Mouse (Mus musculus) heart, postnatal 25 days (tissue): Measurements from ENCODE around the gene Nos2. TPM values are rescaled to one million over a fixed set of nuclear protein-coding genes. Genes with fewer than 3 reads are reported as not detected.

Experiments used
- DNase-seq: peaks from one replicate; pipeline ENCODE4 v3.0.0; 2022; ENCODE audit warnings: low spot score
- intact Hi-C: fragments of 180-260 bp; cut with DNase I; formaldehyde crosslinking; loops from one replicate; pipeline ENCODE4 v1.15.1; 2025
- total RNA-seq, 2 experiments: library from RNA; stranded (reverse); gene quantifications; 2 replicates each; pipeline ENCODE4 v1.2.3; 2021

The Nos2 gene
- total RNA-seq = 1 to 10 TPM; 5.2 to 6.8 TPM

DNA sequence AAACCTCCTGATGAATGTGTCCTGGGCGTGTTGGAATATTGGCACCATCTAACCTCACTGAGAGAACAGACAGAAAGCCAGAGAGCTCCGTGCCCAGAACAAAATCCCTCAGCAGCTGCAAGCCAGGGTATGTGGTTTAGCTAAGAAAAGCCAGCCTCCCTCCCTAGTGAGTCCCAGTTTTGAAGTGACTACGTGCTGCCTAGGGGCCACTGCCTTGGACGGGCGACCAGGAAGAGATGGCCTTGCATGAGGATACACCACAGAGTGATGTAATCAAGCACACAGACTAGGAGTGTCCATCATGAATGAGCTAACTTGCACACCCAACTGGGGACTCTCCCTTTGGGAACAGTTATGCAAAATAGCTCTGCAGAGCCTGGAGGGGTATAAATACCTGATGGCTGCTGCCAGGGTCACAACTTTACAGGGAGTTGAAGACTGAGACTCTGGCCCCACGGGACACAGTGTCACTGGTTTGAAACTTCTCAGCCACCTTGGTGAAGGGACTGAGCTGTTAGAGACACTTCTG, at the start of gene Nos2:
Gene Nos2, plus strand, starts transcription at position 377 of the 529 bp plus-strand sequence.
- intact Hi-C loops = loop anchor here (10.0 kb wide), 1 partner anchor 366 kb away; the partner anchor contains the start of gene Tmem97

DNA sequence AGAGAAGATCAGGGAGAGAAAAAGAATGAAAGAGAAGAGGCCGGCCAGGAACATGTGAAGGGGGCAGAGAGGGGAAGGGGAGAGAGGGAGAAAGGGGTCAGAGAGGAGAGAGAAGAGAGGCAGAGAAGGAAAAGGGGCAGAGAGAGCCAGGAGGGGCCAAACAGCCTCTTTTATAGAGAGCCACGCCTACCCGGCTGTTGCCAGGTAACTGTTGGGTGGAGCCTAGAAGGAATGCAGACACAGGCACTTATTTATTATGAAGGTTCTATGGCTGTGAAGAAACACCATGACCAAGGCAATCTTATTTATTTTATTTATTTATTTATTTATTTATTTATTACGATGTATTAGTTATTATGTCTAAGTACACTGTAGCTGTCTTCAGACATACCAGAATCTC, 49.7 kb upstream of the Nos2 start:
- intact Hi-C loops = no loop called here
- DNase-seq = no peak

More for the DNA sequence above, at the start of gene Nos2:
- DNase-seq = no peak

DNA sequence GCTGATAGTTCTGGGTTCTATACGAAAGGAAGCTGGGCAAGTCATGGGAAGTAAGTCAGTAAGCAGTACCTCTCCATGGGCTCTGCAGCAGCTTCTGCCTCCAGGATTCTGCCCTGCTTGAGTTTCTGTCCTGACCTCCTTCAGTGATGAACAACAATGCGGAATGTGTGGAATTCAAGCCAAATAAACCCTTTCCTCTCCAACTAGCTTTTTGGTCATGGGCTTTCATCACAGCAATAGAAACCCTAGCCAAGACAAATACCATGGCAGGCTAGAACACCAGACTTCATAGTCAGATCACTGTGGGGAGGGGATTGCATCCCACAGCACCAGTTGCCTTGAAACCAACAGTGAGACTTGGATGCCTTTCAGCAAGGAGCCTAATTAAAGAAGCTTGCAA, 47.8 kb upstream of the Nos2 start:
- DNase-seq = no peak
- intact Hi-C loops = no loop called here

DNA sequence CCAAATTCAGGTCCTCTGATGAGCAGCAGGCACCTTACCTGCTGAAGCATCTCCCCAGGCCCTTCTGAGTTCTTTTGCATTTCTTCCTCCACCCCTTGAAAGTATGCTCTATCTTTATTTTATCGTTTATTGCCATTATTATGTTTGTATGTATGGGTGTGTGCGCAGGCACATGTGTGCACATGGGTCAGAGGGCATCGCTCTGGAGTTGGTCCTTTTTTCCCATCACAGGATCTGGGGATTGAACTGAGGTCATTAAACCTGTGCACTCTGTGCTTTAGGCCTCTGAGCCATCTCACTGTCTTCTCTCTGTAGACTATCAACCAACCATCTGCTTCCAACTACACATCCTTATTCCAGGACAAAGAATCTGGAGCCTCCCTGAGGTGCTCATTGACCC, 40.9 kb upstream of the Nos2 start:
- intact Hi-C loops = no loop called here
- DNase-seq = no peak

DNA sequence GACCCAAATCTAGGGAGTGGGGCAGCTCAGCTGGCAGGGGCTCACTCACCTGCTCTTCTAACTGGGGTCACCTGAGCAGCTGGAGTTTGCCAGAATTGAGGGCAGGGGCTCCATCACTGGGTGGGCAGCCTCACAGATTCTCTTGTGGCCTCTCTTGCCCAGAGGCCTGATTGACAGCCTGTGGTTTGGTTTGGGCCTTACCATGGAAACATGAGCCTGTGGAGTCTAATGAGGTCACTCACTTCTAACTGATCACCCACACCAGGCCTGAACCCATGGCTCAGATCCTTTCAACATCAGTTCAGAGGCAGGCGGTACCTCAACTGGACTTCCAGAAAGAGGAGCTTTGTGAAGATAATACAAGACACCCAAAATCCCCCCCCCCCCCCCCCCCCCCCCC, 33.9 kb upstream of the Nos2 start:
- no peak for DNase-seq

DNA sequence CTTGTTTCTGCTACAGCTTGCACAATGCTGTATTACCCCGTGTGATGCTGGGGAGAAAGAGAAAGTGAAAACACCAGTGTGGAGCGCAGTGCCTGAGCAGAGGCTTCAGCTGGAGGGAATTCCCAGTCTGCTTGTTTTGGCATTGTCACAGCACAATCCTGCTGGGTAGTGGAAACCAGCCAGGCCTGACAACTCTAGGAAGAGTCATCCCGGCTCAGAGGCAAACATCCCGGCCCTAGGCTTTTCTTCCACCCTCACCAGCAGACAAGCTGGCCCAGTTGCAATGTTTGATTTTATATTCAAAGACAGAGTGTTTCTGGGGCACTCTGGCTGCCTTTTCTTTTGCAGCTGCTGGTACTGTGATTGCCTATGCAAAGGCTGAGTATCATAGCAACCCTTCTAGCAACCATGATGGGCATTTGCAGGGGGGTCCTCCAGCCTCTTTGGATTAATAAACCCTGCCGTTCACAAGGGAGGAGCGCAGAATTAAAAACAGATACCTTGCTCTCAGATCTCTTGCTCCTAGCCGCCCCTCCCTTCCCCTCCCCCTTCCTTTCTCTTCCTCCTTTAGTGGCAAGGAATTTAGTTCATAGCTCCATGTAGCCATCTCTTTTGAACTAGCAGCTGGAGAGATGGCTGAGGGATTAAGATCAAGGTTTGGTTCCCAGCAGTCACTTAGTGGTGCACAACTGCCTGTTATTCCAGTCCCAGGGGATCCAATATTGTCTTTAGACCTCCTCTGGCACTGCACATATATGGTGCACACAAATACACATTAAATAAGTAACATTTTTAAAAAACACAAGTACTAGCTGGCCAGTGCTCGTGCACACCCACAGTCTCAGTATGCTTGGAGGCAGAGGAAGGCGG, 33.2 kb upstream of the Nos2 start:
- intact Hi-C loops = no loop called here
- peak; percentile 66 for DNase-seq

More for the DNA sequence above, 33.9 kb upstream of the Nos2 start:
- intact Hi-C loops = no loop called here

DNA sequence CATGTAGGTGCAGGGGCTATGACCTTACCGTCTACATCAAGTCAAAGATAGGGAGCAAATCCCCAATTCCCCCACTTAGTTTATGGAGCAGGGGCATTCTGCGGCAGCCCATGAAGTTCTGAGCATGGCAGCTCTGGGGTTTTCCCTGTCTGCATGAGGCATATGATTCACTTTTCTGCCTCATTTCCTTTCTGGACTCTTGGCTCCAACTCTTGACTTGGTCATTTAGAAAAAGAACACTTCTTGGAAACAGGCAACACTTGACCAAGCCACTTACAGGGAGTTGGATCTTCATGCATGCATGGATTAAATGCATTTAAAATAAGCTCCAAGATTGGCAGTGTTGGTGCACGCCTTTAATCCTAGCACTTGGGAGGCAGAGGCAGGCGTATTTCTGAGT, 31.4 kb upstream of the Nos2 start:
- intact Hi-C loops = no loop called here

DNA sequence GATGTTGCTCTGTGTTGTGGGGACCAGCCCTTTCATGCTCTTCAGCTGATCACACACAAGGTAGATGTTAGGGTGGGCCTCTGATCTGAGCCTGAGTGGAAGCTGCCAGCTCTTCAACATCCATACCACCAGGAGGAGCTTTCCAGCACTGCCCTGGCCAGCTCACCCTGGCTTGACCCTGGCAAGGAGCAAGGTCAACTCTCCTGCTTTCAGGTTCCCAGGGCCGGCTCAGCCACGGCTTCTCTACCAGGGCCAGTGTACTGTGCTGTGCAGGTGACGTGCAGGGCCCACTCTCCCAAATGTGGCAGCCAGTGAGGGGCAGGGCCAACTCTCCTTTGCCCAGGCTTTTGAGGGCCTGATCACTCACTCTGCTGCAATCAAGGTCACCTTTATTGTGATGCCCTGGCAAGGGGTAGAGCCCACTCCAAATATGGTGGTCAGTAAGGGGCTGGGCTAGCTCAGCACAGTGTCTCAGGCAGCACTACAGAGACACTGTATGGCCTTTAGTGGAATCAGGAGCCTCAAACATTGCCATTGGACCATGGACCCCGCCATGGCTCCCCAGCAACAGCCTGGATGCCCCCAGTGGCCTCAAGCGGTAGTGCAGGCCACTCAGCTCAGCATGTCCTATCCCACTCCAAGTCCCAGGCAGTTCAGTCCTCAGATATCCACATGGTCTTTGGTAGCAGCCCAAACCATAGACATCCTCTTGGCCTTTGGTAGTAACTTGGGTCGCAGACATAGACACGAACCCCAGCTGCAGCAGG, 24.0 kb upstream of the Nos2 start:
- intact Hi-C loops = no loop called here
- DNase-seq = no peak

More for the DNA sequence above, 31.4 kb upstream of the Nos2 start:
- DNase-seq = no peak

DNA sequence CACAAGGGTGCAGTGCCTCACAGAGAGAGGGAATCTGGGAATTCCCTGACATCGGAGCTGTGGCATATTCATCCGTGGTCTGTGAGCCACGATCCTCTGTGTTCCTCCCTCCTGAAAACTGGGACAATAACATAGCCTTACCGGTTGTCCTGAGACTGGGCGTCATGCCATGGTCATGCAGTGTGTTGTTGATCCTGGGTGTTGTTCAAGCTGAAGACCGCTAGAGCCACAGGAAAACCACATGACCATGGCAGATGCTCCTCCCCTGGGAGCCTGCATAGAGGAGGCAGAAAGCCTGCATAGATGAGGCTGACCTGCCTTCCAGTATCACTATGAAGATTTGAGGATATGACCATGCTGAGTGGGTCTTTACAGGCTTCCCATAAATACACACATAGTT, 5.1 kb upstream of the Nos2 start:
- no peak for DNase-seq
- intact Hi-C loops = no loop called here

DNA sequence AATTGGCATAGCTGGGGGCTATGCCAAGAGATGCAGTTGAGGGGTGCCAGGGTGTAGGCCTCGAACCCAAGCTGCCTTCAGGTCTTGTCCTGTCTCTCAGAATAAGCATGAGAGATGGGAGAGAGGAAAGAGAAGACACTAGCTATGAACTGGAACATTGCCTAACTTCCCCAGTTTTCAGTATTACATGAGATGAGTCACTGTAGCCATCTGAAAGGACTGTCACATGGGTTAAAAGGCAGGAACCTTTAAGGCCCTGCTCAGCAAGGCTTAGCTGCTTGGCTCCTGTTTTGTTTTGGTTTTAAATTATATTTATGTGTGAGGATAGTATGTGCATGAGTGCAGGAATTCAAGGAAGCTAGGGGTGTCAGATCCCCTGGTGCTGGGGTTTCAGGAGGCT, 4.2 kb upstream of the Nos2 start:
- intact Hi-C loops = no loop called here
- no peak for DNase-seq

DNA sequence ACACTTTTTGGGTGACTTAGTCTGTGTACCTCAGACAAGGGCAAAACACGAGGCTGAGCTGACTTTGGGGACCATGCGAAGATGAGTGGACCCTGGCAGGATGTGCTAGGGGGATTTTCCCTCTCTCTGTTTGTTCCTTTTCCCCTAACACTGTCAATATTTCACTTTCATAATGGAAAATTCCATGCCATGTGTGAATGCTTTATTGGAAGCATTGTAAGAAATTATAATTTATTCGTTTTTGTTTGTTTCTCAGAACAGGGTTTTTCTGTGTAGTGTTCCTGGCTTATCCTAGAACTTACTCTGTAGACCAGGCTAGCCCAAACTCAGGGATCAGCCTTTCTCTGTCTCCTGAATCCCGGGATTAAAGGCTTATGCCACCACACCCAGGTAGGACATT, 842 bp upstream of the Nos2 start:
- intact Hi-C loops = loop anchor here (10.0 kb wide), 1 partner anchor 365 kb away; the partner anchor contains the start of gene Tmem97
- no peak for DNase-seq

DNA sequence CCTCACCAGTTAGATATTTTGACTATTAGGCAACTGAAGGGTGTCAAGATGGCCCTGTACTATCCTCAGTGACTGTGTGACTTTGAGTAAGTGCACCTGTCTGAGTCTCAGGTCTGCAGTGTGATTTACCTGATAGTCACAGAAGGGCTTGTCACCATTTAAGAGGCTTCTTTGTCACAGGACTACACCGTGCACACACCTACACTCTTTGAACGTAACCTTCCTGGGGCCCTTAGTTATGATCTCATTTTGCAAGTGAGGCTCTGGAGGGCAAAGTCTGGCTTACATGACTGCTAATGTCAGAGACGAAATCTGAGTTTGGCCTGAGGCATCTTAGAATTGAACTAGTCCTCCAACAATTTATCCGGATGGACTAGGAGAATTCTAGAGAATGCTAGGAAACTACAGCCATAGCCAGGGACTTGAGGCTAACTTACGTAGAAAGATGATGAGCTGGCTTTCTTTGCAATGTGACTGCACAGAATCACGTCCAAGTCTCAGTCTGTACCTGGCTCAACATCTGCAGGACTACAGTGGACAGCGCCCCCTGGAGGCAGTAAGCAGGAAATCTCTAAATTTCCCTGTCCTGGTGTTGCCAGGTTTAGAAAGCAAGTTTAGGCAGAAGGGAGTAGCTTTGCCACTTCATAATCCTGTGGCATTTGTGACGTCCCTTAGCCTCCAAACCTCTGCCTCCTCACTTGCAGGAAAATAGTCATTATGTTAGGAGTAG, 2.3 kb downstream of the Nos2 start:
- intact Hi-C loops = loop anchor here (1.0 to 10.0 kb wide), 2 partner anchors 67 to 368 kb away; partner anchors contain the start of gene Tmem97
- no peak for DNase-seq

DNA sequence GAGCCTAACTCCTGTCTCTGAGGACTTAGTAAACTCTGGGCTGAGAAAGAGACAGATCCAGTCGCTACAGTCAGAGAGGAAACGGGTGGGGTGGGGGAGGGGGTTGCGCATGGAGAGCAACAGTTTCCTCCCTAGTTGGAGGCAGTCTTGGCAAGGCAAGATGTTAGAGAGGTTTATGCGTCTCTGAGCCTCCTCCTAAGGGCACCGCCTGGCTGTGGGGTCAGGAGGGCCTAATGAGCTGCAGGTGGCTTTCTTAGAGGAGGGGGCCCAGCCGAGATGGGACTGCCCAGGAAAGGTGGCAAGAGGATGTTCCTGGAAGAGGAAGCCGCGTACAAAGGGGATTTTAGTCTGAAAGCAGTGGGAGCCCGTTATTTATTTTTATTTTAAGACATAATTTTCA, 3.5 kb downstream of the Nos2 start:
- DNase-seq = no peak
- intact Hi-C loops = loop anchor here (2.0 to 10.0 kb wide), 2 partner anchors 33 to 369 kb away; partner anchors contain the start of gene Tmem97

DNA sequence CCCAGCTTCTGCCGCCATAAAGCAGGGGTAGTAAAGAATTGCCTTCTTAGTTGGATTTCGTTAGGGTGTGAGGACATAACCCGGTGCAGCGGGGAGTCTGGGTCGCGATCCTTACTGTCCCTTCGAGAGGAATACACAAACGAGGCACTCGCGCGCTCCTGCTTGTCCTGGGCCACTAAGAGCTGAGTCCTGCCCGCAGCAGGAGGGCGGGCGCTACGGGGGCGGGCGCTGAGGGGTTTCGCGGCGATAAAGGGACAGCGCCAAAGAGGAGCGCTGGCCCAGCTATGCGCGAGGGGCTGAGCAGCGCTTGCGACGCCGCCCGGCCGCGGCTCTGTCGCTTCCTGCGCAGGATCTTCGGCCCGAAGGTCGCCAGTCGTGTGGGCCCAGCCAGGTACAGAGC, 4.3 kb downstream of the Nos2 start:
- intact Hi-C loops = loop anchor here (2.0 to 10.0 kb wide), 2 partner anchors 32 to 370 kb away; partner anchors contain the start of gene Tmem97

DNA sequence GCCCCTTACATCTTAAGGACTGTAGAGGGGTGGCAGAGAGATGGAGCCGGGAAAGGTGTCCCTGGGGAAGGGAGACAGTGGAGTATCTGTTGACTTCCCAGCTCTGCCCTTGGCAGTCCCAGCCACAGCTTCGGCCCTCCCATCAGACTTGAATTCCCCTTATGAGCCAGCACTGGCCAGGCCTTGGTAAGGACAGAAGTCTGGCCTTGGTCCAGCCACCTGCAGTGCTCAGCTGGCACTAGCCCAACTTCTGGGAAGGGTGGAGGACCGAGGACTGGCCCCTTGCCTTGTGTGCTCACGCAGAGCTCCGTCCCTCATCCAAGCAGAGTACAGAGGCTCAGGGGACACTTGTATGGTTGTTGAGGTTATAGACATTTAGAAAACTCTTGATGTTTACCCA, 8.8 kb downstream of the Nos2 start:
- intact Hi-C loops = loop anchor here (10.0 kb wide), 1 partner anchor 375 kb away; the partner anchor contains the start of gene Tmem97
- DNase-seq = peak; percentile 64

More for the DNA sequence above, 4.3 kb downstream of the Nos2 start:
- no peak for DNase-seq

DNA sequence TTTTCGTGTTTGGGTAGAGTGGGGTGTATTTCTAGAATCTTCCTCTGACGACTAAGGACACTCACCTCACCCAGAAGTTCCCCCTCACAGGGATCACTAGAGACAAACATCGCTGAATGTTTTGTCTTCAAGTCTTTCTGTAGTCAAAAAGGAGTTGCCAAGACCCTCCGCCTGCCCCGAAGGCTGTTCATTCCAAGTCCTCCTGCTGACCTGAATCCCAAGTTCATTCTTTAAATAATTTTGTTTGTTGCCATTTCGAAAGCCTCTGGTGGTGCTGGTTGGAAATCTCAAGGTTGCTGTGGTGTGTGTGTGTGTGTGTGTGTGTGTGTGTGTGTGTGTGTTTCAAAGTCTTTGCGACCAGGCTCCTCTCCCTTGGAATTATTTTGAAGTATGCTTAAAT, 13.7 kb downstream of the Nos2 start:
- DNase-seq = no peak
- intact Hi-C loops = no loop called here

DNA sequence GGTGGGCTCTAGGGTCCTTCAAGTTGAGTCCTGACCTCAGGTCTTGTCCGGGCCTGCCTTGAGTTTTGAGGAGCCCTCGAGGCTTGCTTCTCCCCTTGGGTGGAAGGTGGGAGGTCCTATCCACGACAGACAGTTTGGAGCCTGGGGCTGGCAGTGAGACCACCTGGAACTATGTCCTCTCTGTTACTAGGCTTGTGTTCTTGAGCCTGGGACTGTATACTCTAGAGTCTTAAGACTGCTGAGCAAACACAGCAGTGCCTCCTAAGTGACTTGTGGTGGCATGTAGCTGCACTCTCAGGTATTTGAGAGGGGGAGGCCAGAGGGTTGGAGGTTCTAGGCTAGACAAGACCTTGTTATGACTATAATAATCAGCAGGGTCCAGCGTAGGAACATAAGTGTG, 14.1 kb downstream of the Nos2 start:
- DNase-seq = no peak
- intact Hi-C loops = no loop called here

DNA sequence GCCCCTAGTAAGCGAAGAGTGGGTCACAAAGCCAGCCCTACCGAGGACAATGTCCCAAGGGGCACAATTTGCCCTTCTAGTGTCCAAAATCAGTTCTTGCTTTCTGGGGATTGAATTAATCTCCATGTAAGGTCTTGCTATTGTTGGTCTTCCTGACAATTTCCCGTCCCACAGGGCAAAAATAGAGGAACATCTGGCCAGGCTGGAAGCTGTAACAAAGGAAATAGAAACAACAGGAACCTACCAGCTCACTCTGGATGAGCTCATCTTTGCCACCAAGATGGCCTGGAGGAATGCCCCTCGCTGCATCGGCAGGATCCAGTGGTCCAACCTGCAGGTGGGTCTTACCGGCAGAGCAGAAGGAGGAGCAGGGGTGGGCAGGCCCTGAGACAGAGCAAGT, 14.6 kb downstream of the Nos2 start:
- DNase-seq = no peak
- intact Hi-C loops = no loop called here

DNA sequence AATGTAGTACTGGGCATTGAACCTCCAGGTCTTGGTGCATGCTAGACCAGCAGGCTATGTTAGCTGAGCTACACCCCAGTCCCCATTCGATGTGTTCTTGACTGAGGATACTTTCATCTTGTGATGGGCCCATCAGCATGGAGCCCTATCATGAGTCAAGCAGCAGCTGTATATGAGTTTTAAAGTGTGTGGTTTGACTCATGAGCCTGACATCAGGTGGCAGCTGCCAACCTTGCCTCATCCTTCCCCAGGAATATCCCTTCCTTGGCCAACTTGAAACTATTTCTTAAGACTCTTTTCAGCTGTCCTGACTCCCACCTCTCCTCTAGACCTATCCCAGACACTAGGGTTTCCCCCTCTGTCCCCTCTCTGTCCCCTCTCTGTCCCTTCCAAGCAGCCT, 22.5 kb downstream of the Nos2 start:
- no peak for DNase-seq
- intact Hi-C loops = no loop called here

DNA sequence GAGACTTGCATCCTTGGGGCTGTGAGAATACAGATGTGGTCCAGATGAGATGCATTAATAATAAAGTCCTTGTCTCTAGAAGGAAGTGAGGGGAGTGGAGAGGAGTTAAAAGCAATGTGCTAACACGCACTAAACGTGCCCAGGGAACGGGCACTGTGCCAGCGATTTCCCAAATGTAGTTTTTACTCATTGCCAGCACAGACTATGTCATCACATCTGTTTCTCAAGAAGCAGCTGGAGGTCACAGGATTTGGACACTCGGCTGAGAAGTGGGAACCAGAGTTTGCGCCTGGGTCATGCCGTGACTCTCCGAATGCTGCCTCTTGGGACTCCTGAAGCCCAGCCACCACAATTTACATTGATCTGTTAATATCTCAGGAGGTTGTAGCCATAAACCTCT, 29.8 kb downstream of the Nos2 start:
- no peak for DNase-seq
- intact Hi-C loops = loop anchor here (10.0 kb wide), 2 partner anchors 386 to 444 kb away; no protein-coding TSS in a partner anchor
